Mouse (Mus musculus): ENCODE data around the gene Skida1. TPM values are rescaled to one million over a fixed set of nuclear protein-coding genes. Genes with fewer than 3 reads are reported as not detected.

The Skida1 gene
- polyA plus RNA-seq, 1 experiment from 2014 or later, result 6.0 TPM

DNA sequence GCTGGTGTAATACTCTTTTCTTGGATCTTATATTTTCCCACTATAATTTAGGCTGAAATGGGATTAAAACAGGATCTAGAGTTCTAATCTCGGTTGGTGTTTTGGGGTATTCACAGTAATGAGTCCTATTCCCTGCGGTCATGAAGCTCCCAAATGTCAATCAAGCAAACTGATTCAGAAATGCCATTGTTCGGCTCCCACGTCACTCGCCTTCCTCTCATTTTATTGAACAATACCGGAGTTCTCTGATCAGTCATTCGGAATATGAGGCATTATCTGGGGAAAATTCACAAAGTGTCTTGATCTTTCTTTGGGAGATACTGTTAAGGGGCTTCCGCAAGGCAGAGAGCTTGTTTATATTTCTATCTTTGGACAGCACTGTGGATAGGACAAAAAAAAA lies 18.3 kb downstream of the Skida1 start:
- H3K4me3 ChIP-seq (ENCODE audit: low read depth, low read length), result peak overlapping the region; percentile 8; the same call in 1 of the 2 replicates
- ATAC-seq (replicated peaks; ENCODE audit: insufficient number of reproducible peaks, low FRiP score, low TSS enrichment), result no peak
- H3K9me3 ChIP-seq (replicated peaks; ENCODE audit: control insufficient read depth, low read length), result no peaks in the 10 kb centered on the region
- H3K27me3 ChIP-seq (ENCODE audit: control insufficient read depth, insufficient read depth, low read length), result no peaks in the 10 kb centered on the region
- H3K4me1 ChIP-seq (ENCODE audit: control insufficient read depth, insufficient read depth, low read length), result peaks cover 34% of the 10 kb centered on the region
- H3K9ac ChIP-seq (ENCODE audit: low read depth, low read length), result peak overlapping the region; percentile 94
- 31% methylated on average over 8 of the region's 8 CpGs for WGBS (ENCODE audit: insufficient replicate concordance)
- no peak overlapping the region for H3K27ac ChIP-seq (ENCODE audit: low read depth, low read length)
- no peaks in the 10 kb centered on the region for H3K36me3 ChIP-seq (ENCODE audit: control insufficient read depth, insufficient read depth, low read length)
- peak overlapping the region; percentile 88 for H3K4me2 ChIP-seq

- H3K27ac ChIP-seq (ENCODE audit: low read depth, low read length), result no peak overlapping the region
- H3K9ac ChIP-seq (ENCODE audit: low read depth, low read length), result no peak overlapping the region
- H3K9me3 ChIP-seq (replicated peaks; ENCODE audit: control insufficient read depth, low read length), result no peaks in the 10 kb centered on the region
- 77% methylated on average over 7 of the region's 7 CpGs for WGBS (ENCODE audit: insufficient replicate concordance)
- no peak for ATAC-seq (replicated peaks; ENCODE audit: insufficient number of reproducible peaks, low FRiP score, low TSS enrichment)
- H3K27me3 ChIP-seq (ENCODE audit: control insufficient read depth, insufficient read depth, low read length), result no peaks in the 10 kb centered on the region
- no peaks in the 10 kb centered on the region for H3K36me3 ChIP-seq (ENCODE audit: control insufficient read depth, insufficient read depth, low read length)
- H3K4me1 ChIP-seq (ENCODE audit: control insufficient read depth, insufficient read depth, low read length), result peaks cover 34% of the 10 kb centered on the region
- no peak overlapping the region for H3K4me3 ChIP-seq (ENCODE audit: low read depth, low read length)
- H3K4me2 ChIP-seq, result peak overlapping the region; percentile 29
Measured at GRCm38 (mm10) chr2:18029656-18030055, 19.2 kb downstream of the Skida1 start.

- Histone ChIP-seq H3K4me3 (ENCODE audit: low read depth, low read length) (peak overlapping the region; percentile 73), H3K27ac (ENCODE audit: low read depth, low read length) (peak overlapping the region; percentile 100), H3K27me3 (ENCODE audit: control insufficient read depth, insufficient read depth, low read length) (no peaks in the 10 kb centered on the region), H3K4me1 (ENCODE audit: control insufficient read depth, insufficient read depth, low read length) (peaks cover 29% of the 10 kb centered on the region), H3K36me3 (ENCODE audit: control insufficient read depth, insufficient read depth, low read length) (no peaks in the 10 kb centered on the region), H3K4me2 (peak overlapping the region; percentile 98), H3K9ac (ENCODE audit: low read depth, low read length) (peak overlapping the region; percentile 98), H3K9me3 (replicated peaks; ENCODE audit: control insufficient read depth, low read length) (no peaks in the 10 kb centered on the region)
- peak; percentile 71 for ATAC-seq (replicated peaks; ENCODE audit: insufficient number of reproducible peaks, low FRiP score, low TSS enrichment)
- under 1% methylated on average over 61 of the region's 61 CpGs for WGBS (ENCODE audit: insufficient replicate concordance)
Measured at GRCm38 (mm10) chr2:18028140-18029021, 20.5 kb downstream of the Skida1 start.

DNA sequence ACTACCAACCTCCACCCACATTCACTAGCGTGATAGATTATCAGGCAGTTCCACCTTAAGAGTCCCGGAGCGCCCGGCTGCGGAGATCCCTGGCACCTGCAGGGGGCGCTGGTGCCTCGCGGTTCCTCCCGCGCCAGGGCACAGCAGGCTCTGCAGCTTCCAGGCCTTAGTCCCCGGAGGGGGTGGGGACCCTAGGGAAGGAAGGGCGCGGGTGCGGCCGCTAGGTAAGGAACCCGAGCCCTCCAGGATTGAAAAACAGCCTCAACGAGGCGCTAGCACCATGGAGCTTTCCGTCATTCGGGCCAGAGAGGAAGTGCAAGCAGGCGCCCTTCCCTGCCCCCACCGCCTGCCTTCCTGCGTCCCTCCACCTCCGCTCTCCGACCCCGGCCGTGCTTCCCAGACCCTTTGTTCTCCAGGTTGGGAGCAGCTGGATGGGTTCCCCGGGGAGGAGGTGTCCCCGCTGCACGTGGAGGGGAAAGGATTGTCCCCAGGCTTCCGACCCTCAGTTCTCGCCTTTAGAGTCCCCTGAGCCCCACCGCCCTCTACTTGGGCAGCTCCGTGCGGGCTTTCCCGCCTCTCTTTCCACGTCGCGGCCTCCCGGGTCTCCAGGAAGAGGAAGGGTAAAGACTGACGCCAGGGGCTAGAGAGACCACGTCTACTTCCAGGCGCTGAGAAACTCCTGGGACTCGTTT lies 21.3 kb downstream of the Skida1 start:
- Histone ChIP-seq H3K27me3 (ENCODE audit: control insufficient read depth, insufficient read depth, low read length) (no peaks in the 10 kb centered on the region), H3K4me2 (peak overlapping the region; percentile 98), H3K27ac (ENCODE audit: low read depth, low read length) (peak overlapping the region; percentile 100), H3K9me3 (replicated peaks; ENCODE audit: control insufficient read depth, low read length) (no peaks in the 10 kb centered on the region), H3K36me3 (ENCODE audit: control insufficient read depth, insufficient read depth, low read length) (no peaks in the 10 kb centered on the region), H3K9ac (ENCODE audit: low read depth, low read length) (peak overlapping the region; percentile 98), H3K4me3 (ENCODE audit: low read depth, low read length) (peak overlapping the region; percentile 73), H3K4me1 (ENCODE audit: control insufficient read depth, insufficient read depth, low read length) (peaks cover 21% of the 10 kb centered on the region)
- peak; percentile 86 for ATAC-seq (replicated peaks; ENCODE audit: insufficient number of reproducible peaks, low FRiP score, low TSS enrichment)
- WGBS (ENCODE audit: insufficient replicate concordance), result under 1% methylated on average over 44 of the region's 44 CpGs

- peak; percentile 24 for ATAC-seq (replicated peaks; ENCODE audit: insufficient number of reproducible peaks, low FRiP score, low TSS enrichment)
Measured at GRCm38 (mm10) chr2:18026116-18026947, 22.5 kb downstream of the Skida1 start.

DNA sequence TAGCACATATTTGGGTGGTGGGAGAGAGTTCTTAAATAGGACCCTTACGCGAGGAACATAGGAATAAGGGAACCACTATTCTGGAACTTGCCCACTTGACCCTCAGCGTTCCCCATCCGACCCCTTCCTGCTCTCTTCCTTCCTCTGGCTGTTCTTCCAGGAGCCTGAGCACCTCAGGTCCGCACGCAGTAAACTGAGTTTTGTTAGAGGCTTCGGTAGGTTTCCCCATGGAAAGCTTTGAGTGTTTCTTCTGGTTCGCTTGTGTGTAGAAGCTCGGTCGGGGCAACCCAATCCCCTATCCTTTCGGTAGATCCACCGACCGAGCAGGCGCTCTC lies 23.1 kb downstream of the Skida1 start:
- no peaks in the 10 kb centered on the region for H3K36me3 ChIP-seq (ENCODE audit: control insufficient read depth, insufficient read depth, low read length)
- peak overlapping the region; percentile 73 for H3K4me3 ChIP-seq (ENCODE audit: low read depth, low read length)
- peak overlapping the region; percentile 98 for H3K4me2 ChIP-seq
- H3K4me1 ChIP-seq (ENCODE audit: control insufficient read depth, insufficient read depth, low read length), result peaks cover 11% of the 10 kb centered on the region; the same call in 1 of the 2 replicates
- H3K27me3 ChIP-seq (ENCODE audit: control insufficient read depth, insufficient read depth, low read length), result no peaks in the 10 kb centered on the region
- H3K27ac ChIP-seq (ENCODE audit: low read depth, low read length), result peak overlapping the region; percentile 35
- ATAC-seq (replicated peaks; ENCODE audit: insufficient number of reproducible peaks, low FRiP score, low TSS enrichment), result no peak
- peak overlapping the region; percentile 98 for H3K9ac ChIP-seq (ENCODE audit: low read depth, low read length)
- H3K9me3 ChIP-seq (replicated peaks; ENCODE audit: control insufficient read depth, low read length), result no peaks in the 10 kb centered on the region
- WGBS (ENCODE audit: insufficient replicate concordance), result 3% methylated on average over 14 of the region's 14 CpGs

More at GRCm38 (mm10) chr2:18026116-18026947, 22.5 kb downstream of the Skida1 start:
- Histone ChIP-seq H3K9me3 (replicated peaks; ENCODE audit: control insufficient read depth, low read length) (no peaks in the 10 kb centered on the region), H3K4me1 (ENCODE audit: control insufficient read depth, insufficient read depth, low read length) (peaks cover 13% of the 10 kb centered on the region; the same call in 1 of the 2 replicates), H3K36me3 (ENCODE audit: control insufficient read depth, insufficient read depth, low read length) (no peaks in the 10 kb centered on the region), H3K4me3 (ENCODE audit: low read depth, low read length) (peak overlapping the region; percentile 73), H3K27me3 (ENCODE audit: control insufficient read depth, insufficient read depth, low read length) (no peaks in the 10 kb centered on the region), H3K27ac (ENCODE audit: low read depth, low read length) (peak overlapping the region; percentile 35), H3K4me2 (peak overlapping the region; percentile 98), H3K9ac (ENCODE audit: low read depth, low read length) (peak overlapping the region; percentile 98)
- under 1% methylated on average over 44 of the region's 44 CpGs for WGBS (ENCODE audit: insufficient replicate concordance)

GRCm38 (mm10) chr2:18025116-18025515 lies 23.7 kb downstream of the Skida1 start:
- no peak for ATAC-seq (replicated peaks; ENCODE audit: insufficient number of reproducible peaks, low FRiP score, low TSS enrichment)
- H3K9ac ChIP-seq (ENCODE audit: low read depth, low read length), result no peak overlapping the region
- H3K4me3 ChIP-seq (ENCODE audit: low read depth, low read length), result no peak overlapping the region

DNA sequence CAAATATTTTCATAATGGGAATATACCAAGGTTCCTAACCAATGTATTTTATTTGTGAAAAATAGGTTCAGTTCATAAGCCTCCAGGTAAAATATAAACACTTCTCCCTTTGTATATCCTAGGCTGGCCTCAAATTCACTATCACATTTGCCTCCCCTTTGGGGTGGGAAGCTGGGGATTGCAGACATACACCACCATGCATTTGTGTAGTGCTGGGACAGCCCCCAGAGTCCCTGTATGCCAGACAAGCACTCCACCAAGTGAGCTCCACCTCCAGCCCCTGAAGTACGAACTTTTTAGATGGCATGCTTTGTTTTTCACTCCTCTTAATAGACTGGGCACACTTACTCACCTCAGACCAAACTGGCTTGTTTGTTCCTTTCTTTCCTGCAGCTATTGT lies 26.0 kb downstream of the Skida1 start:
- ATAC-seq (replicated peaks; ENCODE audit: insufficient number of reproducible peaks, low FRiP score, low TSS enrichment), result no peak
- Histone ChIP-seq H3K27me3 (ENCODE audit: control insufficient read depth, insufficient read depth, low read length) (no peaks in the 10 kb centered on the region), H3K9me3 (replicated peaks; ENCODE audit: control insufficient read depth, low read length) (no peaks in the 10 kb centered on the region), H3K4me1 (ENCODE audit: control insufficient read depth, insufficient read depth, low read length) (peaks cover 5% of the 10 kb centered on the region; the same call in 1 of the 2 replicates), H3K27ac (ENCODE audit: low read depth, low read length) (no peak overlapping the region), H3K4me3 (ENCODE audit: low read depth, low read length) (no peak overlapping the region), H3K9ac (ENCODE audit: low read depth, low read length) (no peak overlapping the region), H3K4me2 (no peak overlapping the region), H3K36me3 (ENCODE audit: control insufficient read depth, insufficient read depth, low read length) (no peaks in the 10 kb centered on the region)
- WGBS (ENCODE audit: insufficient replicate concordance), result 63% methylated on average over 1 of the region's 1 CpGs

More at GRCm38 (mm10) chr2:18025116-18025515, 23.7 kb downstream of the Skida1 start:
- Histone ChIP-seq H3K9me3 (replicated peaks; ENCODE audit: control insufficient read depth, low read length) (no peaks in the 10 kb centered on the region), H3K27me3 (ENCODE audit: control insufficient read depth, insufficient read depth, low read length) (no peaks in the 10 kb centered on the region), H3K27ac (ENCODE audit: low read depth, low read length) (no peak overlapping the region), H3K36me3 (ENCODE audit: control insufficient read depth, insufficient read depth, low read length) (no peaks in the 10 kb centered on the region), H3K4me2 (peak overlapping the region; percentile 98), H3K4me1 (ENCODE audit: control insufficient read depth, insufficient read depth, low read length) (peaks cover 8% of the 10 kb centered on the region; the same call in 1 of the 2 replicates)
- WGBS (ENCODE audit: insufficient replicate concordance), result 46% methylated on average over 5 of the region's 5 CpGs
